Mouse (Mus musculus) lung, postnatal 10 days (tissue): Measurements from ENCODE around the gene Ndufb6.
"Not testable (repeated sequence)": the region's sequence is repeated elsewhere in the genome, so short reads cannot be mapped to it uniquely, and the experiment has no call there.

Source experiments
- DNase-seq: peaks from one replicate; pipeline ENCODE4 v3.0.0; 2021

Ndufb6 gene

GRCm38 (mm10) chr4:40279276-40279900 is at the start of gene Ndufb6:
Gene Ndufb6, minus strand, starts transcription at chr4:40279421.
- DNase-seq, result peak; percentile 96

DNA sequence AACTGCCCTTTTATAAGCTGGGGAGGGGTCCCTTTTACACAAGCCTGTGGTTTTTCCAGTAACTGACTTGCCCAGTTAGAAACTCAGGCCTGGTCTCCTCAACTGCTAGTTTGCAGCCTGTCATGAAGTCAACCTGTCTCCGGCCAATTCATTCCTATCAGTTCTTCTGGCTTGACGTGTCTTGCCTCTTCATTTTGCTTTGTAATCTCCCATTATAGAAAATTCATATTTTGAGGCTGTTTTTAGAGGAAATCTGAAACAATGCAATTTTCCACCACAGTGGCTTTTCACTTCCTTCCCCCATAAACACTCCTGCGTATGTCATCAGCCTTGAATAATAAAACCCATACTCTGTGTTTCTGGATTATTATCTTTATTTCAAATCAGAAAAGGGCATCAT is 47.9 kb upstream of the Ndufb6 start:
- DNase-seq, result no peak

DNA sequence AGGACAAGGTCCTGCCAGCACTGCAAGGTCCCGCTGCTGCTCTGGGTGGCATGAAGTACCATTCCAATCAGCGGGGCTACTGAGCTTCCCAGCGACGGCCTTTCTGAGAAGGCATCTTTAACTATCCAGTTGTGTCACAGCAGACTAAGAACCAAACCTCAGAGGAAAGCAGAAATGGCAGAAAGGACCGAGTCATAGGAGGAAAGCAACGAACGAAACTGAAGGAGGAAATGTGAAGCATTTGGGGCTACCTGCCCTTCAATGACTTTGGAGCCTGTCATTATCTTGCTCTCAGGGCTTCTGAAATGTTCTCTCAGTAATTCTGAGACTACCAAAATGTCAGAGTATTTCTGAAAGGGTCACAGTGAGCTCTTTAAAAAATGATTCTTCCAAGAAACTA is 45.4 kb upstream of the Ndufb6 start:
- no peak for DNase-seq

GRCm38 (mm10) chr4:40317404-40317803 is 38.2 kb upstream of the Ndufb6 start:
- DNase-seq, result no peak

GRCm38 (mm10) chr4:40313026-40313425 is 33.8 kb upstream of the Ndufb6 start:
- no peak for DNase-seq

DNA sequence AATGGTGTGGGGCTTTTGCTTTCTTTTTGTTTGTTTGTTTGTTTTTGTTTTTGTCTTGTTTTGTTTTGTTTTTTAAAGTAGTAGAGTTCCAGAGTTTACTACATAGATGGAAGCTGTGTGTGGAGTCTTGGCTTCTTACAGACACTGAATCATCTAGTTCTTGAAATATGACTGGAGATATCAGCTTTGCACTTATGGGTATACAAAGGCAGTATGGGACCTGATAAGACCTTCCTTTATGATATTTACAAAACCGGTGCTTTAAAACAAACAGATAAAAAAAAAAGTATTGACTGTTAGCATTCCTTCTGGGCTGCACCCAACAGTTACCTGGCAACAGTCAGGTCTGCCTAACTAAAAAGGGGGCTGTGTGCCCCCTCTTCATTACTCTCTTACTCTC is 33.0 kb upstream of the Ndufb6 start:
- DNase-seq, result no peak

- DNase-seq, result no peak
Measured at GRCm38 (mm10) chr4:40310796-40311383, 31.7 kb upstream of the Ndufb6 start.

GRCm38 (mm10) chr4:40309682-40310081 is 30.5 kb upstream of the Ndufb6 start:
- no peak for DNase-seq

GRCm38 (mm10) chr4:40302445-40303125 is 23.4 kb upstream of the Ndufb6 start:
- DNase-seq, result no peak

DNA sequence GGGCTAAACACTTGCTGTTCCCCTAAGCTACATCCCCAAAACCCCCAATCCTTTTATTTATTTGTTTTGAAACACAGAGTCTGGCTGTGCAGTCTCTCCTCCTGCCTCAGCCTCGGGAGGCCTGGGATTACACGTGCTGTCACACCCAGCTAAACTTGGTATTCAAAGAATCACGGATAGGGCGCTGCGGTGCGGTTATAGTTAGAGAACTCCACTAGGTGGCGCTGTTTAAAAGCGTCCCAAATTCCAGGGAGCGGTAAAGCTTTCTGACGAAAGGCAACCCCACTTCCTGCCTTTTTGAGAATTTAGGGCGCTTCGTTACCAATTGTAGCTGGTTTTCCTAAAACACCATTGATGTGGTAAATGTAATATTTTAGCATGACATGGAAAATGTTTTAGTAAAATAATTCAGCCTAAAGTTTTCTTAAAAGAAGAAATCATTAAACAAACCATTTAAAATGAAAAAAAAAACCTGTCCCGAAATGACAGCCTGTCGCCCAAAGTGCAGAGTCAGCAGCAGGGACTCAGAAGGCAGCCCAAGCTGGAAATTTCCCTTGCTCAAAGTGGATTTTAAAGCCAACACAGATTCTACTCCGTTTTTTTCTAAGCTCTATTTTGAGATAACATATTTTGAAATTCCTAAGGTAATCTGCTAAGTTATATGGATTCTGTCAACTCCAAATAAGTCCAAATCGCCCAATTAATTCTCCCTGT is 22.0 kb upstream of the Ndufb6 start:
- DNase-seq, result peak; percentile 83

GRCm38 (mm10) chr4:40299169-40299568 is 19.9 kb upstream of the Ndufb6 start:
- no peak for DNase-seq

DNA sequence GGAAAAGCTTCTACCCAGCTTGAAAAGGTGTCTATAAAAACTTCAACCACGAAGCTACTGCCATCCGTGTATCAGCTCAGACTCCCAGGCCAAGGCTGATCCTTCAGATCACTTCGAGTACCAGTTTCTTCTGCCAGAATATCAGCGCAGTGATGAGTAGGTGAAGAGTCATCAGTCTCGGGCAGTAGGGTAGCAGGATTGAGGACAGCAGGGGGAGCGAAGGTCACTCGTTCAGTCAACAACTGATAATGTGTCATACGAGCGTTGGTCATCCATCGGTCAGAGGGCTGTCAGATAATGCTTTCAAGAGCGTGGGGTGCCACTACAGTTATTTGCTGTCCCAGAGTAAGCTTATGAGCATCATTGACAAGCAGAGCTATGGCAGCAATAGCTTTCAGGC is 12.3 kb upstream of the Ndufb6 start:
- not testable (repeated sequence) for DNase-seq

- no peak for DNase-seq
Measured at GRCm38 (mm10) chr4:40289046-40289445, 9.8 kb upstream of the Ndufb6 start.

GRCm38 (mm10) chr4:40287415-40287814 is 8.2 kb upstream of the Ndufb6 start:
- no peak for DNase-seq

DNA sequence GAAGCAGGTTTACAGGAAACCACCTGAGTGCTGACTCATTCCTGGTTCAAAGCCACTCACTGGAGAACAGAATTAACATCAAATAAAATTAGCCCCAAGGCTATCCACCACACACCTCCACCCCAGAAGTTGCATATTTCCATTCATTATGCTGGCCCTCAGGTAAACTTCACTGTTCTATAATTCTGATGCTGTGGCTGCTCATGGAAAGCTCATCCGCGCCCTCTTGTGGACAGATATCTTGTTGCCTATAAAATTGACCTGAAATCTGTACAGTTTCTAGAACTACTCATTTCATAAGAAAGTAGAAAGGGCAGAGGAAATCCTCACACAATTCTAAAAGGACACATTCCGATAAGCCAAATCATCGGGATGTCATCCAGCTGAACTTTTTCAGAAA is 6.4 kb upstream of the Ndufb6 start:
- DNase-seq, result peak; percentile 80

DNA sequence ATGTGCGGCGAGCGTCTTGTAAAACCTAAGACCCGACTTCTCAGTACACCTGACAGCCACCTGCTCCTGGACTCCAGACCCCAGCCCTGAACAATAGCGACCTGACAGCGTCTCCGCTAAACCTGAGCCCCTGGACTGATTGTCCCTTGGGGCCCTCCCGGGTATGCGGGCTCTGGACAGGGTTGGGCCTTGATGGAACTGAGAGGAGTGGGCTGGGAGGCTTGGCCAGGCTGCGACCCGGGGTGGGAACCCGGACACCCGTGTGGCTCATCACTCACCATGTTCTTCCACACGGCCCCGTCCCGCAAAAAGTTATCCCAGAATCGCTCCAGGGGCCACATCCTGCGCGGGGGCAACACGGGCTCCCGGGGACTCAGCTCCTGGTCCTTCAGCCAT is 343 bp downstream of the Ndufb6 start:
- DNase-seq, result no peak

DNA sequence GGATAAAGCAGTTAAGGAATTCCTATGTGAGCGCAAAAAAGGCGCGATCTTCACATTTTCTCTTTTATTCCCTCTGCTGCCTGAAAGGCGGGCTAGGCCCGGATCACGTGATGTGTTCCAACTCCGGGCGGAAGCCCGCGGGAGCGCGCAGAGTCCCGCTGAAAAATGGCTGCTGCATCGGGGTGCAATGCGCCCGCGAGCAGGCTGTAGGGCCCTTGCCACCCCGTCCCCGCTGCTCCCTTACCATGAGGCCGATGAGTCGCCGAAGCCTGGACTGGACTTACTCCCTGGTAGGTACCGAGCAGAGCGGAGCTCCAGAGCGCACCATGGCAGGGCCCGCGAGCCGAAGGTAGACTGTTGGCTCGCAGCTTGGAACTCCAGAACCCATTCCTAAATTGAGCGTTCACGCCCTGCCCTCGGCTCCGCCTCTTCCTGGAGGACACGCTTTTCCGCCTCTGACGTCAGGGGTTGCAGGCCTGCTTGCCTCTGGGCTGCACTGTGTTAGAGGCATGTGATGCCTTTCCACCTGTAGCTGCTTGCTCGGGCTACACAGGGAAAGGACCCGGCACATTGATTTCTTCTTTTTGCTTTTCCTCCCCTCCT is 9.7 kb downstream of the Ndufb6 start, which contains the start of the genes Smim27 and Topors:
Gene Smim27, plus strand, starts transcription at position 150 of the 603 bp plus-strand sequence.
Gene Topors, minus strand, starts transcription at position 421 of the 603 bp plus-strand sequence.
- DNase-seq, result peak; percentile 98

GRCm38 (mm10) chr4:40268835-40269234 is 10.4 kb downstream of the Ndufb6 start:
- no peak for DNase-seq

DNA sequence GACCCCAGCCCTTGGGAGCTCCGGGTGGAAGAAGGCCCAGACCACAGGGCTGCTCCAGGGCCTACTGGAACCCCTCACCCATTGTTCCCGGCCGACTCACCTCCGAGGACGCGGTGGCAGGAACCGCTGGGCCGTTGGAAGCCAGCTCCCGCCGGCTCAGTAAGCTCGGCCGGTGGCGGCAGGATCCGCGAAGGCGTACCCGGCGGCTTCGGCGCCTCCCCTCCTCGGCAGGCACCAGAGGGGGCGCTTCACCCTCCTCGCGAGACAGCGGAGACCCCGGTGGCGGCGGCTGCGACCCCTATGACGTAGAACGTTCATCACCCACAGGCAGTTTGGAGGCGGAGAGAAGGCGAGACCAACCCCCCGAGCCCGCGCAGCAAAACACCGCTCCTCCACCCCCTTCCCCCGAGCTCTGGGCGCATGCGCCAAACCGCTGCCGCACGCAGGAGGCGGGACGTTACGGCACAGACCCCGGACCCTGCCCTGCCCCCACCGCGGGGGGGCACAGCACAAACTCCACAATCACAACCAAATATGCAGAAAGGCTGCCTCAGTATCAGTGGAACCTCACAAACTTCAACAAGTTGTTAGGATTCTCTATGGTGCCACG is 10.9 kb downstream of the Ndufb6 start:
- peak; percentile 95 for DNase-seq

- peak; percentile 23 for DNase-seq
Measured at GRCm38 (mm10) chr4:40267681-40268080, 11.5 kb downstream of the Ndufb6 start.

DNA sequence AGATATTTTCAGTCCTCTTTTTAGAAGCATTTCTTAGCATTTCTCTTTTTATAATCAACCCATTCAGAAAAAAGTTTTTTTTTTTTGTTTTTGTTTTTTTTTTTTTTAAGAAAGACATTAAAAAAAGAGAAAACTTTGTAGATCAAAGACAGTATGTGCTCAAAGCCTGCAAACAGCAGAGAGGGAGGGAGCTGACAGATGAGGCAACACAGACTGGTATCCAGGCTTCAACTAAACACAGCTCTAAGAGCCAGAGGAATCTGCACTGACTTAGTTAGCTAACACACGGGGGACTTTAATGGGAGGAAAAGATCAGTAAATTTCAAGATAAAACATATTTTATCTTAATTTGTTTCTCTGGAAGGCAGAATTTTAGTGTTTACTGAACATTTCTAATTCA is 14.9 kb downstream of the Ndufb6 start:
- DNase-seq, result peak; percentile 42

GRCm38 (mm10) chr4:40254385-40255103 is 24.7 kb downstream of the Ndufb6 start:
- DNase-seq, result no peak
